Mouse (Mus musculus): ENCODE results near the gene Lgalsl.

GRCm38 (mm10) chr11:20872911-20873310 is 42.1 kb upstream of the Lgalsl start:
- TF ChIP-seq GATA1 (IDR thresholded peaks at IDR 0.05; ENCODE audit: borderline replicate concordance, low read length) (no peak), FLI1 (IDR thresholded peaks at IDR 0.05; ENCODE audit: low read length) (no peak)
